Mouse (Mus musculus) hindbrain, embryonic 12.5 days (tissue): ENCODE measurements around the gene Madd. TPM values are rescaled to one million over a fixed set of nuclear protein-coding genes. Genes with fewer than 3 reads are reported as not detected.

Source experiments
- ATAC-seq: fragments of 200-750 bp; cut with Nextera tagmentation; 2 replicates; pipeline ENCODE4 v1.8.0; 2017; ENCODE audit warnings: moderate TSS enrichment; ENCODE audit not compliant: low FRiP score
- H3K27ac ChIP-seq: fragments of 300-500 bp; sonication (generic); 2 replicates; pipeline ENCODE4 v1.5.1; 2016; ENCODE audit warnings: mild to moderate bottlenecking
- H3K27me3 ChIP-seq: fragments of 300-500 bp; sonication (generic); 2 replicates; pipeline ENCODE4 v1.6.1; 2016; ENCODE audit warnings: mild to moderate bottlenecking
- H3K36me3 ChIP-seq: fragments of 300-500 bp; sonication (generic); 2 replicates; pipeline ENCODE4 v1.6.1; 2016; ENCODE audit warnings: mild to moderate bottlenecking
- H3K4me1 ChIP-seq: fragments of 300-500 bp; sonication (generic); 2 replicates; pipeline ENCODE4 v1.6.1; 2016
- H3K4me2 ChIP-seq: fragments of 300-500 bp; sonication (generic); replicated peaks from 2 replicates; pipeline ENCODE4 v1.6.1; 2016; ENCODE audit warnings: mild to moderate bottlenecking
- H3K4me3 ChIP-seq: fragments of 300-500 bp; sonication (generic); 2 replicates; pipeline ENCODE4 v1.5.1; 2016; ENCODE audit warnings: mild to moderate bottlenecking
- H3K9ac ChIP-seq: fragments of 300-500 bp; sonication (generic); 2 replicates; pipeline ENCODE4 v1.6.1; 2016; ENCODE audit warnings: mild to moderate bottlenecking, moderate library complexity
- H3K9me3 ChIP-seq: fragments of 300-500 bp; sonication (generic); replicated peaks from 2 replicates; pipeline ENCODE4 v1.6.1; 2016; ENCODE audit warnings: mild to moderate bottlenecking
- WGBS: fragments of 180-500 bp; shearing (Covaris S2); methylation state at CpG from one replicate; pipeline ENCODE4 v1.1.7; 2016; 5-methylcytosine and 5-hydroxymethylcytosine counted together
- polyA plus RNA-seq: library from polyadenylated mRNA; unstranded; fragments of >200 nt; fragmentation: Nextera tagmentation; extraction: Ambion mirVana; gene quantifications from 2 replicates; pipeline ENCODE4 v1.2.1, GENCODE M21; 2016

Gene Madd
- polyA plus RNA-seq, 1 experiment from 2014 or later: 45.2 TPM

DNA sequence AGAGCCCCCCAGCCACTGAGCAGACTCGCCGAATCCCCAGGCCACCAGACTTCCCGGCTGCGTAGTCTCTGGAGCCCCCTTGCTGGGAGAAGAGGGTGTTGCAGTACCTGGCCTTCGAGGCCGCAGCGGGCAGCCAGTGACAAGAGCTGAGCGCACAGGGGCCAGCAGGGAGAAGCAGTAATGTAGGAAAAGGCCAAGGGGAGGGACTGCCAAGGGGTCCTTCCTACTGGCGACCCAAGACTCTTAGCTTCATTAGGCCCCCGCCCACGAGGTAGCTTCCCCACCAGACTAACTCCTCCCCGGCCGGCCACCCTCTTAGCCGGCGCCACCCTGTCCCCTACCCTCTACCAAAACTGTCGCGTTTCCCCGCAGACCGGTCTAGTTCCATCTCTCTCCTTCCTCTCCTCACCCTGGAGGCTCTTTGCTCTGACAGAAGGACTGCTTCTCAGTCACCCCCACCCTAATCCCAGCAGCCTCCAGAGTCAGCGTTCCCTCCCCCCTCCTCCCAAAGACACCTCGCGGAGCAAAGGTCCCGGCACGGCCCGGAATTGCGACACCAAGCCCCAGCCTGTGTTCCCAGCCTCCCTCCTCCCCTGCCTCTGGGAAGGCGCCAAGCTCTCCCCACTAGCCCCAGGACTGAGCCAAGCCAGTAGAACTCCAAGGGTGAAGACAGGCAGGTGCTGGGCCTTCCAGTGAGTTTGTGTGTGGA lies 11.1 kb upstream of the Madd start:
- H3K36me3 ChIP-seq: no peaks in the 10 kb centered on the region
- under 1% methylated on average over 27 of the region's 27 CpGs for WGBS
- no peaks in the 10 kb centered on the region for H3K9me3 ChIP-seq
- no peak overlapping the region for H3K27ac ChIP-seq
- H3K4me3 ChIP-seq: peak overlapping the region; percentile 31
- H3K27me3 ChIP-seq: peaks cover 4% of the 10 kb centered on the region; the same call in 1 of the 2 replicates
- H3K4me2 ChIP-seq: peak overlapping the region; percentile 61
- peak overlapping the region; percentile 56 for H3K9ac ChIP-seq
- peak; percentile 83 for ATAC-seq
- peaks cover 10% of the 10 kb centered on the region for H3K4me1 ChIP-seq

DNA sequence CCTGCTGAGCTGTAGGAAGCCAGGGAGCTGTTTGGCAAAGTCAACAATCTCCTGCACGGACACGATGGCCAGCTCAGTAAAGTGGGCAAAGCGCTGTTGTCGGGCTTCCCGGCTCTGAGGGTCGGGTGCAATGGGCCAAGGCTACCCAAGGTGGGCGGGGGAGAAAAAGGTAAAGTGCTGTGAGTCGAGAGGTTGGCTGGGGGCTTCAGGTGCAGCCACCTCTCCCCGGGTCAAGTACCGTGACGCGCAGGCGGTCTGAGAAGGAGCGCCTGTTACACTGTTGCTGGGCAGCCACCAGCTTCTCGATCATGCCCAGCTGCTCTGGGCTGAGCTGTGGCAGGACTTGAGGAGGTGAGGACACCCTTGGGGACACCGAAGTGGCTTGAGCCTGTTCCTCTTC lies 6.9 kb upstream of the Madd start:
- H3K4me2 ChIP-seq: no peak overlapping the region
- no peaks in the 10 kb centered on the region for H3K9me3 ChIP-seq
- no peak for ATAC-seq
- no peak overlapping the region for H3K27ac ChIP-seq
- no peak overlapping the region for H3K9ac ChIP-seq
- no peak overlapping the region for H3K4me3 ChIP-seq
- no peaks in the 10 kb centered on the region for H3K36me3 ChIP-seq
- H3K27me3 ChIP-seq: peaks cover 4% of the 10 kb centered on the region; the same call in 1 of the 2 replicates
- WGBS: 87% methylated on average over 16 of the region's 16 CpGs
- H3K4me1 ChIP-seq: peaks cover 10% of the 10 kb centered on the region

DNA sequence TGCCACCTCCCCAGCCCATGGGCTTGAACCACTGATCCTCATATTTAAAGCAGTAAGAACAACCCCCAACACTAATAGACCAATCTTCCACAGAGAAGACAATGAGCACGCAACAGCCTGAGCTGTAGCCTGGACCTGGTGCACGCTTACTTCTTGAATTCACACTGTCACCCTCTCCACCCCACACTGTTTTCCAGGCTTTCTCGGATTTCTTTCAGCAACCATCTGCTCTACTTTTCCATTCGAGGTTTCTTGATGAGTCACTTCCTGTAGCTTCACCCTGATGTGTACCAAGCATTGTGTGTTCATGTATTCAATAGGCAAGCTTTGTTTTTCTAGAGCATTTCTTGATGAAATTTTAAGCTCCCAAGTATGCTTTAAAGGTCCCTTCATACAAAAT lies 3.8 kb upstream of the Madd start:
- no peak for ATAC-seq
- Histone ChIP-seq H3K27ac (no peak overlapping the region), H3K36me3 (no peaks in the 10 kb centered on the region), H3K9me3 (no peaks in the 10 kb centered on the region), H3K4me1 (peaks cover 7% of the 10 kb centered on the region), H3K27me3 (no peaks in the 10 kb centered on the region), H3K4me2 (no peak overlapping the region), H3K4me3 (no peak overlapping the region), H3K9ac (no peak overlapping the region)
- 75% methylated on average over 4 of the region's 4 CpGs for WGBS

DNA sequence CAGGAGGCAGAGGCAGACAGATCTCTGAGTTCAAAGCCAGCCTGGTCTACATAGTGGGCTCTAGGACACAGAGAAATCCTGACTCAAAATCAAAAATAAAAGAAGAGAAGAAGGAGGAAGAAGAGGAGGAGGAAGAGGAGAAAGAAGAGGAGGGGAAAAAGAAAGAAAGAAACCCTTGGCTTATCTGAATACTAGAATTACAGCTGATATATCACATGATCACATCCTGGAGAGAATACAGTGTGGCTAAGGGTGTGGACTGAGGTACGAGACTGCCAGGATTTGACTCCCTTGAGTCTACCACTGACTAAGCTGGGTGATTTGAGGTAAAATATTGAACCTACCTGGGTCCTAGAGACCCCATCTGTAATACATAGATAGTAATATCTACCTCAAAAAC lies 2.6 kb upstream of the Madd start:
- Histone ChIP-seq H3K9ac (no peak overlapping the region), H3K9me3 (no peaks in the 10 kb centered on the region), H3K4me3 (no peak overlapping the region), H3K4me2 (no peak overlapping the region), H3K4me1 (peaks cover 16% of the 10 kb centered on the region), H3K27me3 (no peaks in the 10 kb centered on the region), H3K27ac (no peak overlapping the region), H3K36me3 (no peaks in the 10 kb centered on the region)
- 67% methylated on average over 1 of the region's 1 CpGs for WGBS
- ATAC-seq: no peak

DNA sequence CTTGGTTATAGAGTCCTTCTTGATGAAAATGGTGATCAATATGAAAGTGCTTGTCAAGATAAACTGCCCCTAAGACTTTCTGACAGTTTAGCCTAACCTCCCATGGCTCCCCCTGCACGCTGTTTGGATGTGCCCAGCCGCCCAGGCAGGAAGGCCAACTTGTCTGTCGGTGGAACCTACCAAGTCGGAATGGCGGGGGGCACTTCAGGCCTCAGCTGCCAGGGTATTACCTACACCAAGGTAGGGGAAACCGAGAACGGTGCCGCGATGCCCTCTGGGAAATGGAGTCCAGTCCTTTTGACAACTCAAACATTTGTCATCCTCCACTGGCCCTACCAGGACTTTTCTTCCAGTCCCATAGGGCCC lies 506 bp downstream of the Madd start:
- Histone ChIP-seq H3K36me3 (peaks cover 5% of the 10 kb centered on the region), H3K9me3 (no peaks in the 10 kb centered on the region), H3K27me3 (no peaks in the 10 kb centered on the region), H3K27ac (peak overlapping the region; percentile 90), H3K4me3 (peak overlapping the region; percentile 76), H3K9ac (peak overlapping the region; percentile 79), H3K4me2 (peak overlapping the region; percentile 84), H3K4me1 (peaks cover 31% of the 10 kb centered on the region)
- peak; percentile 97 for ATAC-seq
- WGBS: under 1% methylated on average over 9 of the region's 9 CpGs

DNA sequence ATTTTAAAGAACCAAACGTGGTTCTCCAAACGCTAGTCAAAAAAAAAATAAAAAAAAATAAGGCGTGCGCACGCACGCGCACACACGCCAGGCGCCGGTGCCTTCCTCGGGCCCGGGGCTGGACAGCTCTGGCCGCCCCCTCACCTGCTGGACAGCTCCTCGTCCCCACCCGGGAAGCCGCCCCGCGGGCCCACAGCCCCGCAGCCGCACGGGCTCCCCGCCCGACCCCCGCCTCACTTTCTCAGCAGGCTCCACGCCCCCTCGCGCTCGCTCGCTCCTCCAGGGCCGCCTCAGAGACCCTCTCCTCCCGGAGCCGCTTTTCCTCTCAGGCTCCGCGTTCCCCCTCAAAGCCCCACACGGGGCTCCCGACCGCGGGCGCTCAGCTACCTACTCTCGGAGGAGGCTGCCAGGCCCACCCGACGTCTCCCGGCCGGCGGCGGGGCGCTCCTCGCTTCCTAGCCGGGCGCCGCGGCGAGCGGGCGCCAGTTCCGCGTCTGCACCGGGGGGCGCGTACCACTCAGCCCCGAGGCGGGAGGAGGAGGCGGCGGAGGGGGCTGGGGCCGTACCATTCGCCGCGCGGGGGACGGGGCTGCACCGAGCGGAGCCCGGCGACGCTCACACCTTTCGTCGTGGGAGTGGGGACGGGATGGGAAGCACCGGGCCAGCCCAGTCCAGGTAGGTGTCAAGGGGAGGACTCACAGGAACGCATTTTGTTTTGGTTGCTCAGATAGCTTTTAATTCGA lies 1.1 kb downstream of the Madd start:
- H3K4me3 ChIP-seq: peak overlapping the region; percentile 76
- H3K27ac ChIP-seq: peak overlapping the region; percentile 90
- ATAC-seq: peak; percentile 97
- peak overlapping the region; percentile 79 for H3K9ac ChIP-seq
- H3K36me3 ChIP-seq: peaks cover 11% of the 10 kb centered on the region
- no peaks in the 10 kb centered on the region for H3K27me3 ChIP-seq
- 1% methylated on average over 80 of the region's 81 CpGs for WGBS
- peak overlapping the region; percentile 84 for H3K4me2 ChIP-seq
- H3K4me1 ChIP-seq: peaks cover 31% of the 10 kb centered on the region
- no peaks in the 10 kb centered on the region for H3K9me3 ChIP-seq

DNA sequence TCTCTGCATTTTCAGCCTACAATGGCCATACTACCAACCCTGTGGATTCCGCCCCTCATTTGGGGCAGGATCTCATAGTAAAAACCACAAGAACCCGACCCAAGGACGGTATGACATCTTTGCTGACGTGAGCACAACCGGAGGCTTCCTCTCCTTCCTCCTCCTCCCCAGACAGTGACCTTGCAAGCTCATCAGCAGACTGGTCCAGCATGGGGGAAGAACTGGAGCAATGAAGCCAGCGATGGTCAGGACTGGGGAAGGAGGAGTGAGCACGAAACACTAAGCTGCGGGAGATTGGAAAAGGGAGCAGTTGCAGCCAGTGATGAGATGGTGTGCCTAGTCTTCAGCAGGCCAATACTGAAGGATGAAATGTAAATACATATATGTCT lies 1.6 kb downstream of the Madd start:
- WGBS: 8% methylated on average over 8 of the region's 8 CpGs
- H3K9me3 ChIP-seq: no peaks in the 10 kb centered on the region
- peaks cover 12% of the 10 kb centered on the region for H3K36me3 ChIP-seq
- peak overlapping the region; percentile 90 for H3K27ac ChIP-seq
- H3K4me2 ChIP-seq: peak overlapping the region; percentile 84
- peak overlapping the region; percentile 79 for H3K9ac ChIP-seq
- H3K4me1 ChIP-seq: peaks cover 31% of the 10 kb centered on the region
- H3K4me3 ChIP-seq: peak overlapping the region; percentile 76
- ATAC-seq: no peak
- no peaks in the 10 kb centered on the region for H3K27me3 ChIP-seq

DNA sequence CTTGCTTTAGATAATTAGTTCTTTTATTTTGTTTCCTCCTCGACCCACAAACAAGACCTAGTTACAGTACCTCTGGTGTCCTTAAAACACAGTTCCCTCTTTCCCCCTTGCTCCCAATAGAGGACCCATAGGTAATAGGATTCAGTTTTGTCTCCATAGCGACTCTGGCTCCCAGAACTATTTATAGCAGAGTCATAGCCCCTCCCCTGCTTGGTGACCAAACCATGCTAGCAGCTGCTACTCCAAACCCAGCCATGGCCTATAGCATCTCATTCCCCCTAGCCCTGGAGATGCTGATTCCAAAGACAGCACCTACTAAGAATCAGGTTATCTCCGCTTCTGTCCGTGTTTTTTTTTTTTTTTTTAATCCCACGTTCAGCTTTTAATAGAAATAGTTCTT lies 2.9 kb downstream of the Madd start:
- ATAC-seq: no peak
- H3K27me3 ChIP-seq: no peaks in the 10 kb centered on the region
- no peak overlapping the region for H3K4me3 ChIP-seq
- H3K4me2 ChIP-seq: peak overlapping the region; percentile 25; the same call in 1 of the 2 replicates
- no peaks in the 10 kb centered on the region for H3K9me3 ChIP-seq
- no peak overlapping the region for H3K27ac ChIP-seq
- WGBS: 74% methylated on average over 5 of the region's 5 CpGs
- H3K36me3 ChIP-seq: peaks cover 25% of the 10 kb centered on the region
- peaks cover 31% of the 10 kb centered on the region for H3K4me1 ChIP-seq
- 0 out of 2 replicates have a peak overlapping the region, but pooled peaks have one; percentile 4 for H3K9ac ChIP-seq

DNA sequence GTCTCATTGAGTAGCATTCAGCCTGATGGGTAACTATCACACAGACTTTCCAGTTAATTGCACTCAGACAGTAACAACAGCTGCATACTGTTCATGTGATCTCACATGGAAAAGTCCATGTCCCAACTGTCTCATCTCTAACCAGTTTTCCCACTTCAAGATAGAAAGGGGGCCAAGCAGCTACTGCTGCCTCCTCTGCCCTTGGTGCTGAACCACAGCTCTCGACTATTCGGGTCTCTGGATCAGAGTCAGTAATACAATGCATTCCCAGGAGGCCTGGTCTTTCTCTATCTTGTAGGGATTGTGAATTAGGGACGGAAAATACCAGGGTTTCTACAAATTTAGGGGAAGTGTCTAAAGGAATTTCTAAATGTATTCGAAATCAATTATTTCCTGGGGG lies 3.8 kb downstream of the Madd start:
- no peak for ATAC-seq

DNA sequence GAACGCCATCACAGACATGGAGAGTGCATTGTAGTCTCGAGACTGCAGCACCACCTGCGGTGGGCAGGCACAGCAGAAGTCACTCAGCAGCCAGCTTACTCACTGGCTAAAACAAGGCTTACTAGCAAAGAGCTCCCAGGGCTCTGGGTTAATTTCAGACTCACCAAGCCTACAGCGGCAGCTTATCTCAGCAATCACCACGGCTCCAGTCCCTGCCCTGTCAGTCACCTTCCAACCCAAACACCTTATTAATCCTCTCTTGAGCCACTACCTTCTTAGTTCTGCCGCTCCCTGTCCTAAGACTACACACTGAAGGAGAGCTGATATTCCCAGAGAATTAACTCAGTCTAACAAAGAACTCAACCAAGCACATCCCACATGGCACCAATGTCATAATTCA lies 7.4 kb downstream of the Madd start:
- Histone ChIP-seq H3K4me3 (no peak overlapping the region), H3K4me1 (peaks cover 15% of the 10 kb centered on the region), H3K36me3 (peaks cover 59% of the 10 kb centered on the region), H3K9me3 (no peaks in the 10 kb centered on the region), H3K27me3 (no peaks in the 10 kb centered on the region), H3K4me2 (no peak overlapping the region), H3K9ac (no peak overlapping the region), H3K27ac (no peak overlapping the region)
- ATAC-seq: no peak
- WGBS: 79% methylated on average over 6 of the region's 6 CpGs

More for the DNA sequence above, 3.8 kb downstream of the Madd start:
- H3K36me3 ChIP-seq: peaks cover 31% of the 10 kb centered on the region
- H3K4me2 ChIP-seq: no peak overlapping the region
- H3K9ac ChIP-seq: no peak overlapping the region
- H3K4me3 ChIP-seq: no peak overlapping the region
- no peaks in the 10 kb centered on the region for H3K9me3 ChIP-seq
- H3K27me3 ChIP-seq: no peaks in the 10 kb centered on the region
- H3K27ac ChIP-seq: no peak overlapping the region
- 45% methylated on average over 4 of the region's 4 CpGs for WGBS
- peaks cover 31% of the 10 kb centered on the region for H3K4me1 ChIP-seq

DNA sequence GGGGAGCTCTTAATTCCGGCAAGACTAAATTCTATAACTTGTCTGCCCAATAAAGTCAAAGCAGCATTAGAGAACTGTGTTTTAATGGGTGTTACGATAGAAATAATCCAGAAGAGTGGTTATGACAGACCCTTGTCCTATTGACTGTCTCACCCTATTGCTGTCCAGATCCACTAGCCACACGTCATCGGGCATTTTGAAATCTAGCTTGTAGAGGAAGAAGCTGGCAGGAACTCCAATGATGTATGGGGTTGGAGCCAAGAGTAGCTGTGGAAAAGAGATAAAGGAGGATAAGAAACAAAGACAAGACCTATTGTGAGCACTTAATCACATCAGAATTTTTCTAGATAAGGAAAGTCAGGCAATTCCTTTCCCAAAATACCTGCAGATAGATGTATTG lies 8.1 kb downstream of the Madd start:
- ATAC-seq: no peak
- H3K27ac ChIP-seq: no peak overlapping the region
- H3K9me3 ChIP-seq: no peaks in the 10 kb centered on the region
- peaks cover 8% of the 10 kb centered on the region for H3K4me1 ChIP-seq
- WGBS: 89% methylated on average over 4 of the region's 4 CpGs
- peaks cover 61% of the 10 kb centered on the region for H3K36me3 ChIP-seq
- no peak overlapping the region for H3K4me3 ChIP-seq
- H3K9ac ChIP-seq: no peak overlapping the region
- no peak overlapping the region for H3K4me2 ChIP-seq
- no peaks in the 10 kb centered on the region for H3K27me3 ChIP-seq

DNA sequence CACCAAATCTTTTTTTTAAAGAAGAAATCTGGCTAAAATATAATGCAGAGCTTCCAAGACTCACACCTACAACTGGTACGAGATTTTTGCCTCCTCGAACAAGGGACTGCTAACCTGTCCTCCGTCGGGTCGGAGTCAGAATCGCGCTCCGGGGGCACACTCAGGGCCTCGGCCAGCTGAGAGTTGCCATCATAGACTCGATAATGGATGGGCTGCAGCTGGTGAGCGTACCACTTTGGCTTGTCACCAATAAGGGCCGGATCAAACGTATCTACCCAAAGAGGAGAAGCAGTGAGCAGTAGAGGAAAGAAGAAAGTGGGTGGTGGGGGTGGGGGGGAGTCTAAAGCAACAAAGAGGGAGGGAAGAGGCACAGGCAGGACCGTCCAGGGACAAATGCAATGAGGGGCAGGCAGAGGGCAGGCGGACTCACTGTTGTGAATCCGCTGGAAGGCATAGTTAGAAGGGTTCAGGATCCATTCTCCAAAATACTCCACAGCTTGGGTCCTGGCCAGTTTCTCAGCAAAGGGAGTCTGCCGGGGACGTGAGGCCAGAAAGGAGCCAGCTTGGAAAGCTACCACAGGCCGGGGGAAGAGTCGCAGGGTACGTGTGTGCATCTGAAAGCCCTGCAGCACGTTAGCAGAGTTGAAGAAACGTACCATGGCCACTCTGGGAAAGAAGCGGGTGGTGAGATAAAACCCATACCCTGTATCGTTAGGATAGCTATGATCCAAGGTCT lies 13.9 kb downstream of the Madd start:
- ATAC-seq: no peak
- 87% methylated on average over 25 of the region's 25 CpGs for WGBS

More for the DNA sequence above, 13.9 kb downstream of the Madd start:
- Histone ChIP-seq H3K9ac (no peak overlapping the region), H3K4me3 (no peak overlapping the region), H3K4me1 (no peaks in the 10 kb centered on the region), H3K27me3 (no peaks in the 10 kb centered on the region), H3K4me2 (no peak overlapping the region), H3K9me3 (no peaks in the 10 kb centered on the region), H3K36me3 (peaks cover 82% of the 10 kb centered on the region), H3K27ac (no peak overlapping the region)
